Mouse (Mus musculus): ENCODE data around the gene Plxnb2. TPM values are rescaled to one million over a fixed set of nuclear protein-coding genes. Genes with fewer than 3 reads are reported as not detected.

The Plxnb2 gene
- total RNA-seq, 2 experiments from 2014 or later, result 8.5 to 11.9 TPM

DNA sequence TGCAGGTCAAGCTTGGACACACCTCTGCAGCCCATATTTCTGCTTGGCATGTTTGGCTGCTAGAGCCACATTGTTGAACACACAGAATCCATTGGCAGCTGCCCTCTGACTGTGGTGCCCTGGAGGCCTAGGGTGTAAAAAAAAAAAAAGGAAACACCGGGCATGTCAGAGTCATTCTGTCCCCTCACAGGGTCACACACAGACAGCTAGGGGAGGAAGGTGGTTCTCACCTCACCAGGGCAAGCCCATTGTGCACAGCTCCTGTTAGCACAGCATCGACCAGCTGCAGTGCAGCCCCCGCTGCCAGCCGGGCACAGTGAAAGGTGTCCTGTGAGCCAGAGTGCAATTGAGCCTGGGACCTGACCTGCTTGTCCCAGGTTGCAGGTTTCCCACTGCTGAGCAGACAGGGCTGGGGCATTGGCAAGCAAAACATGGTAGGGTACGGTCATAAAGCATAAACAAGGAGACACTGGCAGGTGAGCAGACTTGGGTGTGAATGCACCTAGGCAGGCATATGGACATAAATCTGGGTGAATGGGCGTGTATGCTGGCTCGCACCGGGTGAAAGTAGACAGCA lies 53.1 kb downstream of the Plxnb2 start:
- no peak for DNase-seq

DNA sequence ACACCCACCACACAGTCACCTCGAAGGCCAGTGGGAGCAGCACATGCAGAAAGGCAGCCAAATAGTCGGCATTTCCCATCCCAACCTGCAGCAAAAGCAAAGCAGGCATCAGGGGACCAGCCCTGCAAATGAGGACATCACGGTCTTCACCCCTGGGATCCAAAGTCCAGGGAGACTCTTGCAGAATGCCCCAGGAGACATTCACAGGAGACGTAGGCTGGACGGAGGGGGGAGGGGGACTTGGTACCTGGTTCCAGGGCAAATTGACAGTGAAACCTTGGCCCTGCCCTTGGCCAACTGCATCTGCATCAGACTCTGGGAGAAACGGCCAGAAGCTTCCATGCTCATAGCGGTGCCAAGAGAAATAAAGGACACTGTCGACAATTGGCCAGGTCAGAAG lies 54.0 kb downstream of the Plxnb2 start:
- DNase-seq, result no peak

DNA sequence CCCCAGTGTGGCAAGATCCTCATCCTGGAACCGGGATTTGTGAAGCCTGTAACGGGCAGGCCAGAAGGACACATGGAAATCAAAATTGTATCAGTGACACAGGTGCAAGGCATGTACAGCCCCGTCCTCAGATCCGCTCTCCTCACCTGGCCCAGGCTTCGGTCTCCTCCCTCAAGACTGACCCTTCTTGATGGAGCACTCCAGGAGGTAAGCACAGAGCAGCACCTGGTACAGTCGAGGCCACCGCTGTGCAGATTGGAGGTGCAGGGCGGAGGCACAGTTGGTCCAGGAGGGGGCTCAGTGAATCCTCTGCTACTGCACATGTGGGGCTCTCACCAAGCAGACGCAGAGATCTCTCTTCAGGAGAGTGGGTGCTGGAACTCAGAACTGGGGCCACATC lies 55.2 kb downstream of the Plxnb2 start:
- no peak for DNase-seq

DNA sequence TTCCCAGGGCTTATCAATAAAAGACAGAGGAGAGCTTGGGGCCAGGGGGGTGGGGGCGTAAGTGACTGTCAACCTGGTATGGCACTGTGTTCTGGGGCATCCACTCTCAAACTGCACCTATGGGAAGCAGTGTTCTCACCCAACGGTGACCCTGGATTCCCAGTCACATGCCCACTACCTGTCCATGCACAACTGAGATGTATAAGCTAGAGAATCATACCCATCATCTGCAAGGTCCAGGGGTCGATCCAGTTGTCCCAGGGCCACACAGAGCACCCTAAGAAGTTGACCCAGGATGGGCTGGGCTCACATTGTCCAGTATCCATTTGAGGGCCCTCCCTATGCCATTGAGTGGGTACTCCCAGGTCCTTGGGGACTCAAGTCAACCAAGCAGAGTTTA lies 56.3 kb downstream of the Plxnb2 start:
- DNase-seq, result no peak

DNA sequence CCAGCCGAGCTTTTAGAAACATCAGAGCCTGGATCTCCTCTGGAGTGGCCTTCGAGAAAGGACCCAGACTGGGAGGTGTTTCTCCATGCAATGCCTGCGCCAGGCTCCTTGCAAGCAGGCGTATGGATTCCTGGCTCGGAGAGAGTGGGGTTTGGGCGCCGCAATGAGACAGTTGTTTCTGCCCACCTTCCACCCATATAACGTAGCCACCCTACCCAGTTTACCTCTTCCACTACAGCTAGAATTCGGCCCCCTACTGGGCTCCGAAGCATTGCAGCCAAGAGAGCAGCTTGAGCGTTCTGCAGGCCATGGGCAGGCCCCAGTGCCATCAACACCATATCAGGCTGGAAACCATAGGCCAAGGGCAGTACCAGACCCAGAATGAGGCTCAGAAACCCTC lies 57.0 kb downstream of the Plxnb2 start:
- no peak for DNase-seq

DNA sequence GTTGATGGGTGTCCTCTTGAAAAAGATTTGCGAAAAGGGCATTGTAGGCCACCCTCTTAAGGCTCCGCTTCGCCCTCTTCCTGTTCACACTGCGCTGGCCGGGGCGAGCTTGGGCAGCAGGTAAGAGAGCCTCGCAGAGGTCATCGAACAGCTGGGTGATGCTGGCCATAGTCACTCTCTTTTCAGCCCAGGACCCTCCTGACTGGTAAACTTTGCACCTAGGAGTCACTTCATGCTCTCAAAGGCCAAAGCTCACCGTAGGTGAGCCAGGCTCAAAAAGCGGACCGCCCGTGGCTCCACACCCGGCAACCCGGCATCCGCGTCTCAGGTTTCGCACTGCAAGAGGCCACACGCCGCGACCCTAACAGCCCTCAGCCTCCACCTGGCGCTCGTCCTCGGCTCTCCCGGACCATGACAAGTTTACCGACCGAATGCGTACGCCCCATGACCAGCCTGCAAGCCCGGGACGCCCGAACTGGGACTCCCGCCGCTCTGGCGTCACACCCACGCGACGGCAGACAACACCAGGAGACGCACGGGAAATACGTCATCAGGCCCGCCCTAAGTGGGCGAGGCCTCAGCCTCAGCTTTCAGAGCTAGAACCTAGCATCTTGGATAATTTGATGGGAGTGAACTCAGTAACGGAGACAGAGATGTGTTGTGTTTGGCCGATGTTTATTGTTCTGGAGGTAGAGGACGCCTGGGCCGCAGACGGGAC lies 57.8 kb downstream of the Plxnb2 start, which contains the start of gene Tubgcp6:
Gene Tubgcp6 (minus strand): TSS at position 464 of the 718 bp plus-strand sequence.
- peak; percentile 91 for DNase-seq

DNA sequence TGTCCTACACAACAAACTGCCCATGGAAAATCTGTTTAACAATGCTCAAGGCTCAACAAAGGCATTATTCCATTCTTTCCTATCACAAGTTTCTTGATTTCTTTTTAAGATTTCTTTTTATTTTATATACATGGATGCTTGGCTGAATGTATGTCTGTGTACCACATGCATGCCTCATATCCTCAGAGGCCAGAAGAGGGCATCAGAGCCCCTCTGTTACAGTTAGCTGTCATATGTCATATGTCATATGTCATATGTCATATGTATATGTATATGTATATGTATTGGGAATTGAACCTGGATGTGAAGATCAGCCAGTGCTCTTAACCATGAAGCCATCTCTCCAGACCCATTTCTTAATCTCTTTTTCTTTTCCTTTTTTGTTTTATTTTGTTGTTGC lies 62.6 kb downstream of the Plxnb2 start:
- no peak for DNase-seq

DNA sequence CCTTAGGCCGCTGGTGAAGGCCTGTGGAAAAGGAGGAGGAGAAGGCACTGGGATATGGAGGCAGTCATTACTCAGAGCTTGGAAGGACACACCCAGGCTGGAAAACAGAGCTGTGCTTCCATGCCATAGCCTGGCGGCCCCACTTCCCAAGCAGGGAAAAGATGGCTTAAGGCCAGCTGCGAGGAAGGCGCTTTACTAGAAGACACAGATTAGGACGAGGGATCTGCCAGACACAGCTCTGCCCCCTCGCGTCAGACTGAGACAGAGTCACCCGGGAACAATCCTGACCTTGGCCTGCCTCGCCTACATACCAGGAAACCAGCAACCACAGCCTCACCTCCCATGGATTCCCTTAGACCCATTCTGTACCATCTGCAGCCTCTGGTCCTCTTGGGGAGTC lies 70.4 kb downstream of the Plxnb2 start:
- DNase-seq, result no peak

DNA sequence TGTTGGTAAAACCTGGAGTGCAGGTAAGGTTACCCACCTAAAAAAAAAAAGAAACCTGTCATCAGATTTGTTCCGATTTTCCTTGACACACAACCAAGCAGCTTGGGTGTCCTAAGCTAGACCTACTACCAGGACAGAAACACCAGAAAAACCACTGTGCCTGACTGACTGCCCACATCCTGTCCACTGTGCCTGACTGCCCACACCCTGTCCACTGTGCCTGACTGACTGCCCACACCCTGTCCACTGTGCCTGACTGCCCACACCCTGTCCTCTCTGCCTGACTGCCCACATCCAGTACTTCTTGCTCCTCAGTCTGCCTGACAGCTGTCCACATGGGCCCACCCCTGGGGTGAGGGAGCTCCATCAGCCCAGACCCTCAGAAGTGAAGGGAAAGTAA lies 73.6 kb downstream of the Plxnb2 start:
- DNase-seq, result no peak

DNA sequence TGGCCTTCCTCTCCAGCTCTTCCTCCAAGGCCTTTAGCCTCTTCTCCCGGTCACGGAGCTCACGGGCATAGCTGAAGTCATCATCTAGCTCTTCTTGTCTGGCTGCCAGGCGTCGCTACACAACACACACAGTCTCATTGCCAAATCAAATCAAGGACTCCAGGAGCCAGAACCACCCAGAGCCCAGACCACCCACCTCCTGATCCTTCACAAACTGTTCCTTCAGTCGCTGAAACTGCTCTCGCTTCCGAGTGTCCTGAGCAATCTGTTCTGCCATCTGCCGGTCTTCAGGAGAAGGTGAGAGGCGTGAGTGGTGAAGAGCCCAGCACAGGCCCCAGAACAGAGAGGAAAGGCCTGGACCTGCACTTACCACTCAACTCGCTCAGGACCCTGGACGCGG lies 74.5 kb downstream of the Plxnb2 start:
- no peak for DNase-seq

Small RNA genes within 50 kb of the gene (microRNA-seq; reads per million reads assigned to microRNA genes)
- gene Mir6958 (ENCODE audit: borderline replicate concordance in 2 of 2) (0 to 0.79 reads per million in 2 experiments), gene Mir7118 (ENCODE audit: borderline replicate concordance in 2 of 2) (0 to 0.74 reads per million in 2 experiments)

Other genes starting within 250 kb of the Plxnb2 start
- gene Ttll8, start 226.4 kb downstream of the Plxnb2 start, total RNA-seq (2021), result not detected
- gene Mlc1, start 201.8 kb downstream of the Plxnb2 start, total RNA-seq (2021), result under 1 TPM in 1 of 2 experiments, not detected in 1; 0.10 TPM
- not detected for gene Mov10l1, start 197.9 kb downstream of the Plxnb2 start, total RNA-seq (2021)
- gene Panx2, start 121.1 kb downstream of the Plxnb2 start, total RNA-seq (2021), result not detected
- gene Trabd, start 105.7 kb downstream of the Plxnb2 start, total RNA-seq (2021), result 10 to 100 TPM; 22.7 to 26.2 TPM
- 10 to 100 TPM; 12.2 to 12.7 TPM for gene Selenoo, start 91.7 kb downstream of the Plxnb2 start, total RNA-seq (2021)
- 1 to 10 TPM; 6.5 to 8.4 TPM for gene Tubgcp6, start 57.7 kb downstream of the Plxnb2 start, total RNA-seq (2021)
- 1 to 10 TPM; 5.3 to 6.5 TPM for gene Hdac10, start 52.1 kb downstream of the Plxnb2 start, total RNA-seq (2021)
- 100 to 1,000 TPM; 140 to 157 TPM for gene Mapk12, start 40.1 kb downstream of the Plxnb2 start, total RNA-seq (2021)
- 1 to 10 TPM in 1 of 2 experiments, under 1 TPM in 1; 0.67 to 2.1 TPM for gene Mapk11, start 31.2 kb downstream of the Plxnb2 start, total RNA-seq (2021)
- 1 to 10 TPM; 6.6 to 8.4 TPM for gene Dennd6b, start 15.7 kb upstream of the Plxnb2 start, total RNA-seq (2021)
- 10 to 100 TPM; 71.1 to 72.5 TPM for gene Ppp6r2, start 30.8 kb upstream of the Plxnb2 start, total RNA-seq (2021)
- 10 to 100 TPM; 48.1 to 61.0 TPM for gene Sbf1, start 134.5 kb upstream of the Plxnb2 start, total RNA-seq (2021)
- not detected for gene Adm2, start 141.9 kb upstream of the Plxnb2 start, total RNA-seq (2021)
- gene Miox, start 153.6 kb upstream of the Plxnb2 start, total RNA-seq (2021), result not detected
- gene Lmf2, start 174.9 kb upstream of the Plxnb2 start, total RNA-seq (2021), result 10 to 100 TPM in 1 of 2 experiments, 1 to 10 TPM in 1; 9.9 to 13.6 TPM
- gene Ncaph2, start 174.9 kb upstream of the Plxnb2 start, total RNA-seq (2021), result 10 to 100 TPM; 35.1 to 37.0 TPM
- gene Sco2, start 193.1 kb upstream of the Plxnb2 start, total RNA-seq (2021), result 10 to 100 TPM; 14.7 to 21.8 TPM
- gene Tymp, start 196.3 kb upstream of the Plxnb2 start, total RNA-seq (2021), result under 1 TPM; 0.29 to 0.49 TPM
- under 1 TPM in 1 of 2 experiments, not detected in 1; 0.32 TPM for gene Odf3b, start 198.5 kb upstream of the Plxnb2 start, total RNA-seq (2021)
- gene Klhdc7b, start 204.1 kb upstream of the Plxnb2 start, total RNA-seq (2021), result not detected
- not detected for gene Syce3, start 229.7 kb upstream of the Plxnb2 start, total RNA-seq (2021)
- 100 to 1,000 TPM; 227 to 251 TPM for gene Cpt1b, start 245.1 kb upstream of the Plxnb2 start, total RNA-seq (2021)
- under 1 TPM; 0.27 to 0.49 TPM for gene C730034F03Rik, start 248.8 kb upstream of the Plxnb2 start, total RNA-seq (2021)
- not detected for gene Gm44502, start 248.9 kb upstream of the Plxnb2 start, total RNA-seq (2021)
- gene Chkb, start 249.1 kb upstream of the Plxnb2 start, total RNA-seq (2021), result 10 to 100 TPM; 21.4 to 24.2 TPM

Data from gastrocnemius, postnatal 25 days (tissue).